Mouse (Mus musculus) mouse trophoblast stem cell (cell line): ENCODE measurements around the gene Uspl1.

ENCODE experiments used
- in situ Hi-C, 2 experiments: fragments of 300-500 bp; cut with MseI, MboI; formaldehyde crosslinking; loops; 2 replicates in 1 of 2; 3 replicates in 1 of 2; pipeline ENCODE4 v1.15.1; 2025

Uspl1 gene

DNA sequence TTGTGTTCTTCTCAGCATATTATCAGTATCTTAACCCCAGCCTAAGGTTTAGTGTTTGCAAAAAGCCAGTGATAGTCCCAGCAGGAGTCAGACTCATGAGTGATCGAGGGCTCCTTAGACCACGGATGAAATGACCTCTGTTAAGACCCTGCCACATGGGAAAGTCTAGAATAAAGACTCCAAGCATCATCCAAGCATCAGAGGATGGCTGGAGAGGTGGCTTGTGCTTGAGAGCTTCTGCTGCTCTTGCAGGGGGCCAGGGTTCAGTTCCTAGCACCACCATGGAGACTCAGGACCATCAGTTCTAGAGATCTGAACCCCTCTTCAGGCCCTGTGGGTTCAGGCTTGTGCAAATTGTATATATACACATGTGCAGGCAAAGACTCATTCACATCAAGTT is 16.1 kb upstream of the Uspl1 start:
- in situ Hi-C loops = no loop called here

DNA sequence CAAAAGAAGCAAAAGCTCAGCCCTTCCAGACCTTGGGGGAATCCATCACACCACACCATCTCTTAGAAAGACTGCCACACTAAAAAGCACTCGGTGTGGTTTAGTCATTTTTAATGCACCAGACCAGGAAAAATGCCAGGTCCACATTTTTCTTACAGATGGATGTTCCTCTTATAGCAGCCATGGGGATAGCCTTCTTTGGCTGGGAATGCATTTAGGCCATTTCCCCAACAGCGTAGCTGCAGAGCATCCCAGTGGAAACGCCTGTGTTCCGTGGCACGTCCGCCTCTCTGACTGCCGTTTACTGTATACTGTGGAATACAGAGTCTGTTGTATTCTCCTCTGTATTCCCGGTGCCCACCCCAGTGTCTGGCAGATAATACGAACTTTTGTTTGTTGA is 15.3 kb upstream of the Uspl1 start:
- in situ Hi-C loops = no loop called here

DNA sequence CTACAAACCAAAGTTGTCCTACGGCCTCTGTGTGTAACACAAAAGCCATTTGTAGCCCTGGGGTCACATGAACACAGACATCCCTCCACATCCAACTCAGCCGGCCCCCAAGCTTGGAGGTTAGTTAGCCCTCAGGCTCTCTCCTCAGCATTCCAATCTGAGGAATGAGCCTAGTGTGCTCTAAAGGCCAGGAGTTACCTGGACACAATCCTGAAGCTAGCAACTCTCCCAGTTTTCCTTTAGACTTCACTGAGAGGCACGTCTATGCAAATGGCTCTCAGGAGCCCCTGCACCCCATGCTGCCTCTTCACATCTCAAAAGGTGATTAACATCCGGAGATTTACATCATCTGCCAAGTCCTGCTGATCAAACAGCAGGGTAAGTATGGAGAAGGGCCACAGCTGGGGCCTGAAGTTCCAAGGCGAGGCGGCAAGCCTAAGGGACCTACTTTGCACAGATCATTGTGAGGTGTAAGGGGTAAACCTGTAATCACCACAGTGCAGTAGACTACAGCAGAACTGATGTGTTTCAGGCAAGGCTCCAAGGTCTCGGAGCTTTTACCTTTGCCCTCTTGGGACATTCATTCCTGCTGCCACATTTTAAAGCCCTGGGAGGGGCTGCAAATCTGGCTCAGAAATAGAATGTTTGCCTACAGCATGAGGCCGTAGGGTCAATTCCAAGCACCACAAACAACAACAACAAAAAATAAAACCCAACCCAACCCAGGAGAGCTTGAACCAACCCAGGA is 13.1 kb upstream of the Uspl1 start:
- in situ Hi-C loops = no loop called here

DNA sequence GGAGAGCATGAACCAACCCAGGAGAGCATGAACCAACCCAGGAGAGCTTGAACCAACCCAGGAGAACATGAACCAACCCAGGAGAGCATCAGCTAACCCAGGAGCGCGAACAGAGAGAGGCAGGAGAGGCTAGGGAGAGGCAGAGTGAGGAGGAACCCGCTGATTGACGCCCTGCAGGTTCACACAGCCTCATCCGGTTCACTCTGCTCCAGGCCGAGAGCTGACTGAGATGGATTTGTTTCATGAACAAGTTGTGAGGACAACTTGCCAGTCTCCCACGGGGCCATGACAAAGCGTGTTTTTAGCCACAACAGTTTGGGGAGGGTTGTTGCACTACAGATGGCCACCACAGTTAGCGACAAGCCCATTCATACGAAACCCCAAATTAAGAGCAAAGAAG is 11.9 kb upstream of the Uspl1 start:
- in situ Hi-C loops = no loop called here

DNA sequence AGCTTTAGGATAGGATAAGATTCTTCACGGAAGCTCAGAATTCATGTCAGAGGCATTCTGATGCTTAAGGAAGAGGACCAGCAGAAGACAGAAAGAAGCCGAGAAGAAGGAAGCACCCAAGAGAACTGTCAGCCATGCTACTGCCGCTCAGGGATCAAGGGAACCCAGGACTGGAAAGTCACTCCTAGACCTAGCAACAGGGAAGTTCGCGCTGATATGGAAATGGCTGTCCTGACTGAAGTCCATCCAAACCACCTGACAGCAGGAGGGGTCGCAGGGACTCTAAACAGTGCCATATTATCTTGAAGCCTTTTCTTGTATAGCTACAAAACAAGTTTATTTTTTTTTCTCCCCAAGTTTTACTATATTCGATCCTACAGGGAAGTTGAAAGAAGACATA is 9.6 kb upstream of the Uspl1 start:
- in situ Hi-C loops = no loop called here

DNA sequence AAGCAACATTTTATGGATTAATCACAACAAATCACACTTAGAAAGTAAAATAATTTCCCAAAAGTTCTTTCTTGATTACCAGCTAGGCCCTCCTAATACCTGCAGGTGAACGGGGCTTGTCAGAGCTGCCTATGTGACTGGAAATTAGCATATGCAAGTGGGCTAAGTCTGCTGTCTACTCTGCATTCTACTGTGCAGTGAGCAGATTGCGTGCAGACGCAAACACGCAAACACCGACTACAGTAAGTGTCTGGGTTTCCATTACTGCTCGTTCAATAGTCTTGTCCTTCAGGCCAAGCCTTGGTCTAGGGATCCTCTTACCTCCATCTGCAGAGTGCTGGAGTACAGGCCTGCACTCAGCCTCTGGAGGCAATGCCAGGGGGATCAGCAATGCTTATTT is 8.4 kb upstream of the Uspl1 start:
- in situ Hi-C loops = no loop called here

DNA sequence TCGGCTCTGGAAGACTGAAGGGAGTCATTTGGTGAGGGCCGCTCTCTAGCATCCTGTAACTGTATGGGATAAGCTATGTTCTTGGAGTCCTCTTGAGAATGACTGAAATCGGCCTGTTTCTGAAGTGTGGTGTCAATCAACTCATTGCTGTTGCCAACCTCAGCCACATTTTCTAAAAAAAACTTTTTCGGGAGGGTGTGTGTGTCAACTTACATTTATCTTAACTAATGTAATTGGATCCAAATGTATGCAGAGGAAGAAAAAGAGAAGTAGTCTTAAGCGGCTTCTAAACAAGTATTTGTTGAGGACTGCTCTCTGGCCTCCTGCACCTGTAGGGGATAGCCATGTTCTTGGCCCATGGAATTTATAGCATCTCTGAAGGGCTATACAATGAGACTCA is 6.1 kb upstream of the Uspl1 start:
- in situ Hi-C loops = no loop called here

DNA sequence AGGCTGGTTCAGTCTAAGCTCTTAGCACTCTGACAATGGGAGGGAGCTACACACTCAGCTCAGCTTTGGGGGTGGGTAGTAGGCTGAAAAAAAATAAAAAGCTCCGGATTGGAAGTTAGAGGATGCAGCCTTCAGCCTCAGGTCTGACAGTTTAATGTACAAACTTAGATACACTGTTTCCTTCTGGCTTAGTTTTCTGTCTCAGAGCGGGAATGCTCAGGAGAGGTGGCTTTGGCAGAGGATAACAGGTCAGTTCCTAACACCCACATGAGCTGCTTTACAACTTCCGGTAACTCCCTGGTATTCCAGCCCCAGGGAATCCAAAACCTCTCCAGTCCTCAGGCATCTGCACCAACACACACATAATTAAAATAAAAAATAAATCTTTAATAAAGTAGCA is 4.3 kb upstream of the Uspl1 start:
- in situ Hi-C loops = no loop called here

DNA sequence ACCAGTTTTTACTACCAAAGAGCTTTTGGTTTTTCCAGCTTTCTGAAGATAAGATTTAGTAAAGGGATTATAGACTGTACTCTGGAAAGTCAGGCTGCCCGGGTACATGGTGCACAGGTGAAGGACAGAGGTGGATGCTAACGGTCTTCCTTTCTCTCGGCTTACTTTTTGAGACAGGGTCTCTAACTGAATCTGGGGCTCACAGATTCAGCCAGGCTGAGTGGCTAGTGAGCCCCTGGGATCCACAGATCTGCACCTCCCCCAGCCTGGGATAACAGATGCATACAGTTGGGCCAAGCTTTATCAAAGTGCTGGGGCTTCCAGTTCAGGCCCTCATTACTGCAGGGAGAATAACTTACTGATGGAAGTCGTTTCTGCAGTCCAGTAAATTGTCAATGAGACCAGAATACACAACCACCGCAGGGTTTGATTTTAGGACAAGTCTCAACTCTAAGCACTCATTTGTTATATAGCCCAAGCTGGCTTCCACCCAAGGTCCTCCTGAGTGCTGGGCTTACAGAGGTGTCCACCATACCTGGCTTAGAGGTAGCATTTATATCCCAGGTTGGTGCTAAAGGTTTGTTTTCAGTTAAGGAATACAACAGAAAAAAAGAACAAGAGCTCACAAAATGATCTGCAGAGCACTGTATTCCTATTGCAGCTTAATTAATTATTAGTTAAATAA is 1.8 kb upstream of the Uspl1 start:
- in situ Hi-C loops = no loop called here

DNA sequence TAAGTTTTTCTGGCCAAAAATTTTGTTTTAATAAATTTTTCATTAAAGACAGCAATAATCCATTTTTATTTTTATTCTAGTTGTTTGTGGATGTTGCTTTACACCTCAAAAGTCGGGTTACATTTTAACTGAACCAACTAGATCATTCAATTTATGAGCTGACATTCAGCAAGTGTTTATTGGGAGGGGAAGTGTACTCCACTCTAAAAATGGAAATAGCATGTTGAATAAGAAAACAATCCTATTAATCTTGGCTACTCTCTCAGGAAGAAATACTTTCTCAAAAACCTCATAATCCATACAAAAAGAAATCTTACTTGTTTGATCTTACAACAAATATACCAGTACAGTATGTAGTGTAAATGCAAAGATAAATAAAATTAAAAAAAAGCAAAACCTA is 1.0 kb upstream of the Uspl1 start:
- in situ Hi-C loops = no loop called here

DNA sequence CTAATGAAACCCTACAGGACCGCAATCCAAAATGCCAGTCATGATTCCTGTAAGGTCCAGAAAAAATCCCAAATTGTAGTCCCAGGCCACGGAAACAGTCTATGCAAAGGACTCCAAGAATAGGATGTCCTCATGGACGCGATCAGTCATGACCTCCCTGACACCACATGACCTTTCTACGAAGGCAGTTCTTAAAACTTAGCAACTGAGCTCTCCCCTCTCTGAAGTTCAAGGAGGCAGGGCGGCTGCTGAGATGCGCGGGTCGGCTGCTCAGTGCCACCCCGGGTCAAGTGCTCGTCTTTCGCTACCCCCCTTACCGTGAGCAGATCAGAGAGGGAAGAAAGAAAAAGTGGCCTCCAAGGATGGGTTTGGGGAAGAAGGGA is 438 bp upstream of the Uspl1 start:
- in situ Hi-C loops = no loop called here

DNA sequence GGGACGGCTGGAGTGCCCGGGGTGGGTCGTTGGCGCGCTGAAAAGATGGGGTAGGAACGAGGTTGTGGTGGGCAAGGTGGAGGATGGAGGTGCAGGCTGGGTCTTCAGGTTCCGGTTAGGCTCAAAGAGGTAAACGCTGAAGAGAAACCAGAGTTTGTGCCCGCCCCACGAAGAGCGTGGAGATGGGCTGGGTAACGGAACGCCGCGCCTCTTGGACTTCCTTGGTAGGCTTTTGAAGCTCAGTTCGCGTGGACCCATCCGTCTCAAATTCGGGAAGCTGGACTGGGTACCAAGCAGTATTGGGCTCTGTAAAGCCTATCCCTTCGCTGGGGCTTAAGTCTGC is 665 bp downstream of the Uspl1 start:
- in situ Hi-C loops = no loop called here

DNA sequence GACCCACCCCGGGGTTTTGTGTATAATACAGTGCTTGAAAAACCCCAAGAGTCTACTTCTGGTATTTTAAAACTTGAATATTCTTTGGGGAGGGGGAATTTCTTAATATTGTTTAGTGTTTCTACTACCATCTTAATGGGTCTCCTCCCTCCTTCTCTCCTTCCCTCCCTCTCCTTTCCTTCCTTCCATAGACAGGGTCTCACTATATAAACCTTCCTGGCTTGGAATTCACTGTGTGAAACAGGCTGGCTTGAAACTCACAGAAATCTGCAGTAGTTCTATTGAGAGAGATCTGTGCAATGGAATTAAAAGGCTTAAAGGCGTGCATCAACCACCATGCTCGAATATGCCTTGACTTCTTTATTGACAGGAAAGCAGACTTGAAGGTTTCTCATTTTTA is 1.7 kb downstream of the Uspl1 start:
- in situ Hi-C loops = no loop called here

DNA sequence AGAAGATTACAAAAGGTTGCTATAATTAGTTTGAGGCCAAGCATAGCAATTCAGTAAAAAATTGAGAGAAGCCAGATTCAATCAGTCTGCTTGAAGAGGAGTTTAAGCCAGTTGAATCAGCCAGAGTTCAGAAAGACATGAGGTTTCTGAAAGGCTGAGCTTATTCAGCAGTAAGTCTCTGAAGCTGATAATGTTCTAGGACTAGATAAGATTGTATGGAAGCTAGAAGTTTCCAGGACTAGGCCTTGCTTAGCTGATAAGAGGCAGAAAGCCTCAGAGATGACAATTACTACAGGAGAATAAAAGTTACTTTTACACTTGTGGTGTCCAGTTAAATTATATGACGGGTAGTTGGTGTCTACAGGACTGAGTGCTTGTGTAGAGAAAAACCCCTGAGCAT is 6.0 kb downstream of the Uspl1 start:
- in situ Hi-C loops = no loop called here

DNA sequence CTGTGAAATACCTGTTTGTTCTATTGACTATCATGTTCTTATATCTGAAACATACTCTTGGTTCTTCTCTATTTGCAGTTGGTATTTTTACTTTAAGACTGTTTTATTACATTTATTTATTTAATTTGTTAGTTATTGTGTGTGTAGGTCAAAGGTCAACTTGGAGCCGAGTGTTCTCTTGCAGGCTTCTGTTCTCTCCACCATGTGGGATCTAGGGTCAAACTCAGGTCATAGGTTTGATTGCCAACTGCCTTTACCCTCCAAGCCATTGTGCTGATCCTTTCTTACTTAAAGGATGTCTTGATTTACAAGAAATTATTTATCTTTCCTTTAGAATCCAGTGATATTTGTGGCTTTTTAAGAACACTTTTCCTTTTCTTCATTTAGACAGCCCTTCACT is 12.5 kb downstream of the Uspl1 start:
- in situ Hi-C loops = no loop called here

DNA sequence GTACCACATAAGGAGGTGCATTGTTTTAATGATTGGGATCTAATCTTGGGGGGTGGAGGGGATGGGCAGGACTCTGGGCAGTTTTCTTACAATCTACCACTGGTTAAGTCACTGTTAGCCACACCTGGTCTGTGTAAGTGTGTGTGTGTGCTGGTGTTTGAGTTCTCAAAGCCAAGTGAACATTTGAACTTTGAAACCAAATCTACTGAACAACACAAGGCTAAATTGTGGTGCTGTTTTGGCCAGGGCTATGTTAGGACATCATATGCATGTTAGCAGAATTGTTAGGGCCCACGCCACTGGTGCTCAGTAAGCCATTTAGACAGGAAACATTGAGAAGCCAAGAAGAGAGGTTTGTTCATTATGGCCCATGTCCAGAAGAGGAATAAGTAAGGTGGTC is 14.6 kb downstream of the Uspl1 start:
- in situ Hi-C loops = no loop called here

DNA sequence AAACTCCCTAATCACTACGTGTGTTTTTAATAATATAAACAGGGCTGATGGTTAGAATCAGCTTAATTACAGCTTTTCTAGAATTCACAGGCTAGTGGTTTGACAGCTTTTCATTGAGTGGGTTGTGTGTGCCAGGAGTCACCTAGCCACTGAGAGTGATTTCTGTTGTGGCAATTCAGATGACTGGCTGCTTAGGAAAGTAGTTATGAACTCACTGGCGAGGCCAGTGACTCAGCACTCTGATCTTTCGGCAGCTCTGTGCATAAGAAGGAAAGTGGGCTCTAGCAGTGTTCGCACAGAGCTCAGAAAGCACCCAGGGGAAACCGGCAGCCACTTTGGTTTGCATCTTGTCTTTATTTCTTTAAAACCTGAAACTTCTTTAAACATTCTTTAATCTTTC is 18.8 kb downstream of the Uspl1 start:
- in situ Hi-C loops = no loop called here

DNA sequence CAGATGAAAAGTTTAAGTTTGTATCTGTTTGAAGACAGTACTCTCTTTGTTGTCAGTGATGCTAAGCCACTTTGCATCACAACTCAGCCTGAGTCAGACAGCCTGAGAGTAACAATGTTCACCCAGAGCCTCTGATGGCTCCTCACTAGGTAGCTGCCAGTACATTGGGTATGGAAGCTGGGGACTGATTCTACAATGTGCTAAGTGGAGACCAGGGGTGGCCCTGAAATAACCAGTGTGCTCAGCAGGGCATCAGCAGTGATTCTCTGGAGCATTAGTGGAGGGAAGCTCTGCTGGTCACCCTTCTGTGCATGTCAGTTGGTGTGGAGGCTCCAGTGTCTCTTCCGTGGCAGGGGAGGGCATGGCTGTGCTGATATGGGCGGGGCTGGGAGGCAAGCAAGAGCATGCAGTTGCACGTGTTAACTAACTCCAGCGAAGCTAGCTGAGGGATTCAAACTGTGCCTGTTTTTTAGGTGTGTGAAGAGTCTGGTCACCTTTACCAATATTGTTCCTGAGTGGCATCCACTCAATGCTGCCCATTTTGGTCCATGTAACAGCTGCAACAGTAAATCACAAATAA is 19.7 kb downstream of the Uspl1 start:
- in situ Hi-C loops = no loop called here

DNA sequence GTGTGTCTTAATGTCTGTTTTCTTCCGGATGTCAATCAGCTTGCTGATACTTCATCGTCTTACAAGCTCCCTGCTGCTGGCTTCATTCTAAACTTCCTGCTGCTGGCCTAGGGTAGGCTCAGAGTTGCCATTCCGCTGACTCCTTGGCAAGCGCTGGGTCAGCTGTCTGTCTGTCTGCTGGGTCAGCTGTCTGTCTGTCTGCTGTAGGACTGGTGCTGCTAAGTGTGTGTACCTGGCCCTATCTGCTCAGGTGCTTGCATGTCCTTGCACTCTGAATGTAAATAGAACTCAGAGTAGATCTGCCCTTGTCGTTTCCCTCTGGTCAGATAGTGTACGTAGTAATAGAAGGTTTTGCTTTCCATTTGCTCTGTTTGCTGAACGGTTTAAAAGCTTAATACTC is 20.7 kb downstream of the Uspl1 start:
- in situ Hi-C loops = no loop called here

DNA sequence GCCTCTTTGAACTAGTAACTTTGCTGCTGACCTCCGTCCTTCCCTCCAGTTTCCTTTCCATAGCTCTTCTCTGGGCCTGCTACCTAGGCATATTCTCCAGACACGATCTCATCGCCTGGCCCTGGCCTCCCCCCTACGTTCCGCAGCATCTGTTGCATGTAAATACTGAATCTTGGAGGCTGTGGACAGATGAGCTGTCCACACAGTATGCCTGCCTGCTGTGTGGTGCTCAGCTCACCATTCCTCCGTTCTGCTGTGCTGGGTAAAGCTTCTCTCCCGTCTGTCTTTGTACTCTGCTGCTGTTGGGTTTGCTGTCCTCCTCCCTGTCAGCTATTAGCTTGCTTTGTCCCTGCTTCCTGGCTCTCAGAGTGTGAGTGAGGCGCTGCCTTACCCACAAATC is 21.1 kb downstream of the Uspl1 start:
- in situ Hi-C loops = no loop called here

DNA sequence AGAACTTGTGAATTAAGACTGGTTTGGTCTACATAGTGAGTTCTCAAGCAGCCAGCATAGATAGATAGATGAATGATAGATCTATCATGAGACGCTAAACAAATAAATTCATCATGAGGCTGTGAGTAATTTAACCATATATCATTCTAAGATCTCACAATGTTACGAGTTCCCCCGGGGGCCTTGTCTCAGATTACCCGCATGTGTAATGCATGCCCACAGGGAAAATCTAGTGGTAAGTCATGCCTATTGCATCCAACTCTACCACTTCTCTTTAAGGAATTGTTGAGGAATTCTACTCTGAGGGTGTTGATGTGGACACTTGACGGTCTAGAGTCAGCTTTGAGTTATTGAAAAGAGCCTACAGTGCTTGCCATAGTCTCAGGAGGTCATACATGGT is 22.1 kb downstream of the Uspl1 start:
- in situ Hi-C loops = no loop called here

DNA sequence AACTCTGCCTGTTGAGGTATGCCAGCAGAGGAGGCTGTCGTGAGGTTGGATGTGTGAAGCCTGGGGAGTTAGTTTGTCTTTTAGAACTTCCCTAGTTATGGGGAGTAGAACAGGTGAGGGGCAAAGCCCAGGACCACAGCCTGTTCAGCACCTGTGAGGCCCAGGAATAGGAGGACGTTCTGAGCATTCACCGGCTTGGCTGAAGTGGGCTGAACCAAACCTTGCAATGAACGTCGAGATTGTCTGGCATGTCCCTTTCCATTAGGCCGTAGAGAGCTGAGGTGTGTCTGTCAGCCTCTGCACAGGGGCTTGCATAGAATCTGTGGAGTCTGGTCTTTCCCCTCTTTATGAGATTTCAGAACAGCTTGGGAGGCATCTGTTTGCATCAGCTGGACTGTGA is 23.5 kb downstream of the Uspl1 start:
- in situ Hi-C loops = no loop called here

DNA sequence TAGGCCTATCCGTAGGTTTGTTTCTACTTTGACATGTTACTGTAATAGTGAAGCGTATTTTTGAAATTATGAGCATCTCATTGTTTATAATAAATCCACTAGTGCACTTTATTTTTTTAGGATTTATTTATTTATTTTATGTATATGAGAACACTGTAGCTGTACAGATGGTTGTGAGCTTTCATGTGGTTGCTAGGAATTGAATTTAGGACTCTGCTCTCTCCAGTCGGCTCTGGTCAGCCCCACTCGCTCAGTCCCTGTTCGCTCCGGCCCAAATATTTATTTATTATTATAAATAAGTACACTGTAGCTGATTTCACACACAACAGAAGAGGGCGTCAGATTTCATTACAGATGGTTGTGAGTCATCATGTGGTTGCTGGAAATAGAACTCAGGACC is 24.6 kb downstream of the Uspl1 start:
- in situ Hi-C loops = no loop called here

DNA sequence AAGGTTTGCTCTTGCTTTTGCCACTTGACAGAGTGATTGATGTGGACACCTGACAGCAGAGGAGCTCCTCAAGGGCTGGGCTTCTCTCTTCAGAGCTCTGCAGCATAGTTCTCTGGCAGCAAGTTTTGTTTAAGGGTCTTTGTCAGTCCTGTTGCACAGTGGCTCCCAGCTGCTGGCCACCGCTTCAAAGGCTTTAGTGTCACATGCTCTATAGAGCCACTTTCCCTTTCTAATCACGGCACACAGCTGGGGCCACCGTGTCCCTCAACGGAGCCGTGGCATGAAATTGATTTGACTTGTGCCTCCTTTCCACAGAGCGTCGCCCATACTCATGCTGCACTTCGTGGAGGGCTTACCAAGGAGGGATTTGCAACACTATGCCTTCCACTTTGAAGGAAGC is 25.2 kb downstream of the Uspl1 start:
- in situ Hi-C loops = no loop called here
